Comparison of ENCODE assay signal across 9 mouse cellular contexts in the genomic region with DNA sequence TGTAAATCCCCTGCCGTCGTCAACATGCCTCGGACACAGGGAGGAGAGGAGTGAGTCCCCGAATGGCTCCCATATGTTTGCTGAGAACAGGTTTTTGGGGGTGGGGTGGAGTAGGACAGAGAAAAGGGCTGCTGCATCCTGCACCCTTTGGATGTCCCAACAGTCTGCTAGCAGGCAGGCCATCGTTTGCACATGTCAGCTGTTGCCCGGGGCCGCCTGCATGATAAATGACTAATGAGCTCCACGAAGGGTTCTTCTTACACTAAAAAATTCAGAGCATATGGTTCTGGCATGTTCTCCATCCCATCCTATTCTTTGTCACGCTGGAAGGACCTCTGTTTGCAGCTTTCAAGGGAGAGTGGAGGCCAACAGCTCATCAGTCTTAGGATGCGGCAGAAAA. TPM values are rescaled to one million over a fixed set of nuclear protein-coding genes. Genes with fewer than 3 reads are reported as not detected.
DNase-seq lines count a peak whose midpoint lies in the region; ATAC-seq and TF ChIP-seq lines count a peak whose summit lies in the region.
"Had no signal": no experiment of that assay in that cellular context is flagged by ENCODE, and none has a peak within 500 bp of the region (broad histone marks: within the 10 kb centered on the region; RNA-seq: fewer than 3 reads in every experiment).

No protein-coding gene starts in this region.

- no peak for TF ChIP-seq POLR2A in brain, embryonic 14.5 days (IDR thresholded peaks at IDR 0.05; ENCODE audit: borderline replicate concordance, extremely low read depth, insufficient read depth, insufficient read length, poor library complexity, severe bottlenecking)
- TF ChIP-seq POLR2A in limb, embryonic 14.5 days (IDR thresholded peaks at IDR 0.05; ENCODE audit: borderline replicate concordance, extremely low read depth, insufficient read depth, insufficient read length) = no peak

- H3K27ac ChIP-seq in kidney, postnatal 0 days = no peak overlapping the region
- H3K27ac ChIP-seq in embryonic facial prominence, embryonic 11.5 days (replicated peaks; ENCODE audit: low read depth, low read length) = 0 out of 2 replicates have a peak overlapping the region, but pooled peaks have one; percentile 6
- H3K27ac ChIP-seq in limb, embryonic 14.5 days (replicated peaks; ENCODE audit: low read depth, low read length) = peak overlapping the region; percentile 52; the same call in 1 of the 2 replicates

- 31% methylated on average over 10 of the region's 10 CpGs for WGBS in kidney, postnatal 0 days
- 40% methylated on average over 10 of the region's 10 CpGs for WGBS in embryonic facial prominence, embryonic 11.5 days
- 20% methylated on average over 10 of the region's 10 CpGs for WGBS in limb, embryonic 14.5 days

- no peaks in the 10 kb centered on the region; the same call in none of the 2 replicates for H3K4me1 ChIP-seq in kidney, postnatal 0 days (replicated peaks; ENCODE audit: insufficient read depth, low read length)
- H3K4me1 ChIP-seq in embryonic facial prominence, embryonic 11.5 days (ENCODE audit: control insufficient read depth, insufficient read depth, low read length) = no peaks in the 10 kb centered on the region
- peaks cover 6% of the 10 kb centered on the region for H3K4me1 ChIP-seq in limb, embryonic 14.5 days (ENCODE audit: control insufficient read depth, insufficient read depth, low read length)

- H3K9ac ChIP-seq in kidney, postnatal 0 days (ENCODE audit: low read depth, low read length) = no peak overlapping the region
- H3K9ac ChIP-seq in embryonic facial prominence, embryonic 11.5 days (replicated peaks; ENCODE audit: low read length) = 0 out of 2 replicates have a peak overlapping the region, but pooled peaks have one; percentile 13
- H3K9ac ChIP-seq in limb, embryonic 14.5 days (ENCODE audit: low read depth, low read length, severe bottlenecking) = no peak overlapping the region

- no peaks in the 10 kb centered on the region for H3K27me3 ChIP-seq in kidney, postnatal 0 days (ENCODE audit: insufficient read depth, low read length)
- no peaks in the 10 kb centered on the region for H3K27me3 ChIP-seq in embryonic facial prominence, embryonic 11.5 days (ENCODE audit: control insufficient read depth, insufficient read depth, low read length)
- H3K27me3 ChIP-seq in limb, embryonic 14.5 days (ENCODE audit: control insufficient read depth, insufficient read depth, low read length) = no peaks in the 10 kb centered on the region

- ATAC-seq in kidney, postnatal 0 days (replicated peaks; ENCODE audit: low FRiP score, low read depth) = no peak; the same call in 1 of the 2 replicates
- no peak for ATAC-seq in embryonic facial prominence, embryonic 11.5 days (replicated peaks; ENCODE audit: insufficient number of reproducible peaks, low FRiP score, low TSS enrichment, low read depth)
- ATAC-seq in limb, embryonic 14.5 days (ENCODE audit: low FRiP score, low read depth) = peak; percentile 64

- no peaks in the 10 kb centered on the region for H3K9me3 ChIP-seq in kidney, postnatal 0 days (replicated peaks; ENCODE audit: low read length)
- no peaks in the 10 kb centered on the region for H3K9me3 ChIP-seq in embryonic facial prominence, embryonic 11.5 days (replicated peaks; ENCODE audit: control insufficient read depth, low read length)
- H3K9me3 ChIP-seq in limb, embryonic 14.5 days (ENCODE audit: control insufficient read depth, low read length) = no peaks in the 10 kb centered on the region

- intact Hi-C loops in heart, postnatal 25 days (cut with DNase I) = no loop called here

- H3K36me3 ChIP-seq in kidney, postnatal 0 days (ENCODE audit: insufficient read depth, low read length) = no peaks in the 10 kb centered on the region
- H3K36me3 ChIP-seq in embryonic facial prominence, embryonic 11.5 days (replicated peaks; ENCODE audit: control insufficient read depth, insufficient read depth, low read depth, low read length) = no peaks in the 10 kb centered on the region
- H3K36me3 ChIP-seq in limb, embryonic 14.5 days (ENCODE audit: control insufficient read depth, insufficient read depth, low read length) = no peaks in the 10 kb centered on the region

- no peak overlapping the region for H3K4me2 ChIP-seq in kidney, postnatal 0 days (ENCODE audit: low read length)
- no peak overlapping the region for H3K4me2 ChIP-seq in embryonic facial prominence, embryonic 11.5 days (ENCODE audit: low read depth, low read length)
- no peak overlapping the region for H3K4me2 ChIP-seq in limb, embryonic 14.5 days (replicated peaks; ENCODE audit: low read depth, low read length, severe bottlenecking)

- no peak overlapping the region for H3K4me3 ChIP-seq in kidney, postnatal 0 days (replicated peaks; ENCODE audit: low read depth, low read length)
- H3K4me3 ChIP-seq in embryonic facial prominence, embryonic 11.5 days (ENCODE audit: low read depth, low read length) = no peak overlapping the region
- no peak overlapping the region for H3K4me3 ChIP-seq in limb, embryonic 14.5 days (replicated peaks; ENCODE audit: low read length)

- DNase-seq in kidney, postnatal 0 days (ENCODE audit: low spot score) = peak; percentile 54
- DNase-seq in kidney, adult 9 months = no peak
- peak; percentile 69 for DNase-seq in brain, embryonic 14.5 days (ENCODE audit: low read depth)
- DNase-seq in embryonic facial prominence, embryonic 11.5 days (ENCODE audit: low spot score) = peak; percentile 53
- peak; percentile 72 for DNase-seq in limb, embryonic 14.5 days (ENCODE audit: low spot score)
- no peak for DNase-seq in spleen, adult 18-20 months
- no peak for DNase-seq in frontal cortex, postnatal 25 days (ENCODE audit: low spot score in 2 of 2)
- DNase-seq in heart, postnatal 25 days (ENCODE audit: low spot score) = no peak
- DNase-seq: cerebellum, adult 9-10 months had no signal

- TF ChIP-seq CTCF in kidney, postnatal 0 days (IDR thresholded peaks at IDR 0.05; ENCODE audit: low read depth) = no peak
- no peak for TF ChIP-seq CTCF in brain, embryonic 14.5 days (IDR thresholded peaks at IDR 0.05; ENCODE audit: borderline replicate concordance, extremely low read depth, insufficient read depth, insufficient read length)

RNA-seq across cellular contexts. Expression of gene Enah, which starts 33.2 kb away (rescaled TPM):
- 9.6 and 9.9 TPM in 2 replicates for polyA plus RNA-seq in kidney, postnatal 0 days (2015; fragmentation: Nextera tagmentation; extraction: Ambion mirVana)
- polyA plus RNA-seq in brain, embryonic 14.5 days (2012; rRNA removed) = 79.5 and 122 TPM in 2 replicates
- polyA plus RNA-seq in embryonic facial prominence, embryonic 11.5 days (2014; fragmentation: Nextera tagmentation; extraction: Ambion mirVana) = 29.5 and 32.4 TPM in 2 replicates
- polyA plus RNA-seq in limb, embryonic 14.5 days (2012; rRNA removed) = 87.9 and 89.2 TPM in 2 replicates
- polyA plus RNA-seq in limb, embryonic 14.5 days (2014; fragmentation: Nextera tagmentation; extraction: Ambion mirVana) = 29.3 and 30.7 TPM in 2 replicates
- total RNA-seq in heart, postnatal 25 days (2021) = 100 to 1,000 TPM; 106 to 109 TPM

Comparison
In these comparisons a context has a peak if more than half of its experiments do, and no peak if none do; other contexts are left out.
1. DNase-seq: peak in kidney, postnatal 0 days (single experiment), brain, embryonic 14.5 days (single experiment), embryonic facial prominence, embryonic 11.5 days (single experiment) and limb, embryonic 14.5 days (single experiment); none in kidney, adult 9 months (single experiment), spleen, adult 18-20 months (0 of 2), frontal cortex, postnatal 25 days (0 of 2) and heart, postnatal 25 days (single experiment).